Mouse (Mus musculus) layer of hippocampus, adult 9-10 months (tissue): ENCODE measurements around the gene Unc93a2.
"Not testable (repeated sequence)": the region's sequence is repeated elsewhere in the genome, so short reads cannot be mapped to it uniquely, and the experiment has no call there.

Experiments
- DNase-seq: peaks from one replicate; pipeline ENCODE4 v3.0.0; 2022; ENCODE audit warnings: low spot score

Gene Unc93a2

DNA sequence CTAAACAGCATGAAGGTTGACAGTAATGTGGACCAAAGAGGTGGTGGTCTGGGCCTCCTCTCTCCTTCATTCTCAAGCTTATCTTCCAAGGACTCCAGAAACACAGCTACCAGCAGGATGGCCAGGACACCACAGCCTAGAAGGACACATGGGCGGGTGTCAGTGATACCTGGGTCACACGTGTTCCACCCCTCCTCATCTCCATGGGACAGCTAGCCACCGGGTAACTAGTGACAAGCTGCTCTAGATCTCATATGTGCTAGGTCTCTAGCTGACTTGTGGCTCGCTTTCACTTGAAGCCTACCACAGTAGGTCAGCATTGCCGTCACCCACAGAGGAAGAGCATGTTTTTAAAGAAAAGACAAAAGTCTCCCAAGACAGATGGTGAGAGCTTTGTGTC lies 13.4 kb downstream of the Unc93a2 start, which contains the start of gene Gm49630:
Gm49630 (minus strand) TSS at position 101 of the 400 bp plus-strand sequence.
- DNase-seq = not testable (repeated sequence)

- DNase-seq = not testable (repeated sequence)
Measured at GRCm38 (mm10) chr17:7369401-7369800, 15.9 kb downstream of the Unc93a2 start.

GRCm38 (mm10) chr17:7366676-7367374 lies 18.4 kb downstream of the Unc93a2 start:
- DNase-seq = not testable (repeated sequence)

DNA sequence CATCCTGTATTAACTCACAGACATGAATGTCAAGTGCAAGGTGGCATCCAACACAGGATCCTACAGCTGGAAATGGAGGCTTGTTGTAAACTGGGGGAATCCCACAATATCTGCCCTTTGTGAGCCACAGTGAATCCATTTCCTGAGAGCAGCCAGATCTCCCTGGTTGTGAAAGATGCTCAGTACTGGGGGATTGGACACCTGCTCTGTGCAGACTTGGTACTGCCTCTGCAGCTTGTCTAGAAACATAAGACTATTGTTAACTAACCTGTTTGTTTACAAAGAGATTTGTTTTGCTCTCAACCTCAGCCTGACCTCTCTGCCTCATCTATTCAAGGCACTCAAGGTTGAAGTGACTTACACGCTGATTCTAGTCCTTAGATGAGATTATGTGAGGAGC lies 19.0 kb downstream of the Unc93a2 start:
- DNase-seq = not testable (repeated sequence)

GRCm38 (mm10) chr17:7365615-7366014 lies 19.6 kb downstream of the Unc93a2 start:
- not testable (repeated sequence) for DNase-seq

- DNase-seq = not testable (repeated sequence)
Measured at GRCm38 (mm10) chr17:7360749-7361465, 24.4 kb downstream of the Unc93a2 start.

- not testable (repeated sequence) for DNase-seq
Measured at GRCm38 (mm10) chr17:7359806-7360205, 25.5 kb downstream of the Unc93a2 start.

DNA sequence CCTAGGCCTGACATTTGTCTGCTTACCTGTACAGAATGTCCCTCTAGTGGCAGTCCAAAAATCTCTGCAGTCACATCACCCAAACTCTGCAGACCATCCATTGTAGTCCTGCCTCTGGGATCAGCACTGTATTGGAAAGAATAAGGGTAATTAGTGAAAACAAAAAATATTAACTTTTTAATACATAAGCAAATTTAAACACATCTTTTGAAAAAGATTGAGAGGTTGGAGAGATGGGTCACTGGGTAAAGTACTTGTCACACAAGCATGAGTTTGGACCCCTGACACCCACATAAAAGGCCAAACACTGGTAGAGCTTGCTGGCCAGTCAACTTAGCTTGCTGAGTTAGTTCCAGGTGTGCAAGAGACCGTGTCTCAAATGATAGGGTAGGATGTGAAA lies 32.7 kb downstream of the Unc93a2 start, which contains the start of gene Ttll2:
Ttll2 (minus strand) TSS at position 101 of the 400 bp plus-strand sequence.
- DNase-seq = not testable (repeated sequence)

- DNase-seq = not testable (repeated sequence)
Measured at GRCm38 (mm10) chr17:7348765-7349164, 36.5 kb downstream of the Unc93a2 start.

- DNase-seq = not testable (repeated sequence)
Measured at GRCm38 (mm10) chr17:7337381-7337780, 47.9 kb downstream of the Unc93a2 start.

DNA sequence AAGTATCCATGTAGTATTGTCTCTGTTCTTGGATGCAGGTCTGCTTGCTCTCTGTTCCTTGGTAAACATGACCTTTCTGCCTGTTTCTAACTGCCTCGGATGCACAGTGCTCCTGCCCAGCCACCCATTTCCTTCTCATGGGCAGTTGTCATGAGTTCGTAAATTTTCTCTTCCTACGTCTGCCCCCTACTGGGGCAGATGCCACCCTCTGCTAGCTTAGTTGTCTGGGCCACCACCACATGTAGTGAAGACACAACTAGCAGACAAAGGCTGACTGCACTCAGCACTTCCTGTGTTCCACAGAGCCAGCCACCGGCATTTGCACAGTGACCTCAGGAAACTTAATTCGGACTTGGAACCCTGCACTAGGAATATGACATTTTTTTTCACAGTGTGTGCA lies 52.5 kb downstream of the Unc93a2 start:
- not testable (repeated sequence) for DNase-seq

DNA sequence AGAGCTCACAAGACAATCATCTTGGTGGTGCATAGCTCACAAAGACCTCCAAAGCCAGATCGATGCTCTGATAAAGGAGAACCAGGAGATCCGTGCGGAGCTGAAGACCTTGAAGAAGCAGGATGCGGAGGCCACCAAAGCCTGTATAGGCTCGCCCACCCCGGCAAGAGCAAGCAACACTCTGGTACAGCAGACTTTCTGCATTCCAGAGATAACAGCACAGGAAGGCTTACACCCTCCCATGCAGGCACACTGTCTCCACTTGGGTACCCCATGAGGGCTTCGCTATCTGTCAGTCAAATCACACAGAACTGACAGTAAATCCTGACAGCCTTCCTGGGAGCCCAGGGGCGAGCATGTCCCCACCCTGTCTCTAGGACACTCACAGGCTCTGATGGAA lies 58.8 kb downstream of the Unc93a2 start:
- not testable (repeated sequence) for DNase-seq

- not testable (repeated sequence) for DNase-seq
Measured at GRCm38 (mm10) chr17:7324346-7324745, 60.9 kb downstream of the Unc93a2 start, which contains the start of gene Tcp10a. Gene Tcp10a (plus strand): TSS chr17:7324646.

DNA sequence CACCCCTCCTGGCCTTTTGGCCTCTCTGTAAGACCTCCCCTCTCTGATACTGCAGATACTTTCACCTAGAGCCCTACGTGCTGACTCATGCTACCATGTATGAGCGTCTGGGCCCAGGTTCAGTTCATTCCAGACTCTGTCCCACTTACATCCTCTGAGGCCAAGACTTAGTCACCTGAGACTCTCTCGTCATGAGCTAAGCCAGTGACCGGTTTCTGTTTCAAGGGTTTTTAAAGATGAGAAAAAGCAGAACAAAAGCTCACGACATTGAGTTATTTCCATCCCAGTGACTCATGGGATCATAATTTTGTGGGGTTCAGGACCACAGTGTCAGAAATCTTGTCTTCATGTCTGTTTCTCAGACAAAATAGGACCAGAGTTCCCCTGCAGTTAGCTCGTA lies 65.5 kb downstream of the Unc93a2 start:
- DNase-seq = not testable (repeated sequence)

DNA sequence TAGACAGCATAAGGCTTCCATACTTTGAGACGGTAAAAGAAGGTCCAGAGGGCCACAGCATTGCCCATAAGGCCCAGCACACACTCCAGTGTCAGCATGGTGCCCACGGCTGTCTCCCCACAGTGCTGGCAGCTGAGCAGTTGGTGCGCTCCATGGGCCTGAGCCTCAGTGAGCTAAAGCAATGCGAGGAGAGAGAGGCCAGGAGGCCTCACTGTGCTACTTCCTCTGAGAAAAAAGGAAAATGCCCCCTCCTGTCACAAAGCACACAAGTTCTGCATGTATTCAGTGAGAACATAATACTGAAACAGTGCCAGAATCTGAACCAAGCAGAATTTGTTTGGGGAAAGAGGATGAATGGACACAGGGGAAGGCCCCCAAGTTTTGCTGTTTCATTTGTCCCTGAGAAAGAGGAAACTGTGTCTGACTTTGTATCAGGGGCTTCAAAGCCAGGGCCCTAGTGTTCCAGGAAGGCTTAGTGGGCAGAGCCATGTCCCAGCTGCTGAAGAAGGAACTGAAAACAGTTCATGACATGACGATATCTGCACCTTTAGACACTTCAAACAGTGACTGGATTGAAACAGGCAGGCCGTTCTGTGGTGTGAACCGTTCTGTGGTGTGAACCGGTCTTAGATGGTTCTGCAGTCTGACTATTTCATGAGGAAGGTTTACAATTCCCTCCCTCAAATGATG lies 69.4 kb downstream of the Unc93a2 start:
- DNase-seq = not testable (repeated sequence)
